Mouse (Mus musculus): ENCODE measurements around the gene Ankrd44.

Gene Ankrd44

GRCm38 (mm10) chr1:54887873-54888272 lies 38.3 kb downstream of the Ankrd44 start:
- DNase-seq (ENCODE audit: low spot score): no peak

DNA sequence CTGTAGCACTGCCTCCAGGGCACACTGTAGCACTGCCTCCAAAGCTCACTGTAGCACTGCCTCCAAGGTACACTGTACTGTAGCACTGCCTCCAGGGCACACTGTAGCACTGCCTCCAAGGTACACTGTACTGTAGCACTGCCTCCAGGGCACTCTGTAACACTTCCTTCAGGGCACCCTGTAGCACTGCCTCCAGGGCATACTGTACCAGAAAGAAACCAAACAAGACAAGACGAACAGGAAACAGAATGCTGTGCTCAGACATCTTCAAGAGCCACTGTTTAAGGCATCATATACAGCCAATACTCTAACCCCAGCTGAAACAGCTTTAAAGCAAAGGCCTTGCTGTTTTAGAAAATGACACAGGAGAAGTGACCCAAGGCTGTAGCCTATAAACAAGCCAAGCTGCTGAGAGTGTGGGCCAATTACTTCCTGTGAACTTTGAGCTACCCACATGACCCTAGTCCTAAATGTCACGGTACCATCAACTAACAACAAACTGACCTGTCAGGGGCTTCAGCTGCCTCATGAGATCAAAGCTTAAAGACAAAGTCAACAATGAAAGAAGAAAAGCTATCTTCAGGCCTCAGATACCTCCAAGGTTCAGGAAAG lies 43.2 kb downstream of the Ankrd44 start:
- no peak for DNase-seq (ENCODE audit: low spot score)

GRCm38 (mm10) chr1:54881523-54881922 lies 44.7 kb downstream of the Ankrd44 start:
- no peak for DNase-seq (ENCODE audit: low spot score)

- no peak for DNase-seq (ENCODE audit: low spot score)
Observed at GRCm38 (mm10) chr1:54877423-54878073, 48.6 kb downstream of the Ankrd44 start.

GRCm38 (mm10) chr1:54877014-54877413 lies 49.2 kb downstream of the Ankrd44 start:
- no peak for DNase-seq (ENCODE audit: low spot score)

DNA sequence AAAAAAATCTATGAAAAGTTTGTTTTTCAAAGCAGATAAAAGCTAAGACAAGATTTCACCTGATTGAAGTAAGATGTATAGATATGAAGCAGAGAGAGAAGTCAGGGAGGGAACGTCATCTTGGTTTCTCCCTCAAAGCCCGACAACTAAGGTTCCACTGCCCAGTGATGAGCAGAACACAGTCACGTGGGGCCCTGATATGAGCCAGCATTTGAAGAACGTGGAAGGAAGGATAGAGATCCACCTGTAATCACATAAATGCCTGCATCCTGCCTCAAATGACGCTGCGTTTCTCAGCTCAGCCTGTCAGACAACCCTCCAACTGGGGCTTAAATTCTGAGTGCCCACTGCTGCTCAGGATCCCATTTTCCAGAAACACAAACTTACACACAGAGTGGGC lies 52.1 kb downstream of the Ankrd44 start:
- DNase-seq (ENCODE audit: low spot score): no peak

GRCm38 (mm10) chr1:54872857-54873616 lies 53.1 kb downstream of the Ankrd44 start:
- DNase-seq (ENCODE audit: low spot score): no peak

DNA sequence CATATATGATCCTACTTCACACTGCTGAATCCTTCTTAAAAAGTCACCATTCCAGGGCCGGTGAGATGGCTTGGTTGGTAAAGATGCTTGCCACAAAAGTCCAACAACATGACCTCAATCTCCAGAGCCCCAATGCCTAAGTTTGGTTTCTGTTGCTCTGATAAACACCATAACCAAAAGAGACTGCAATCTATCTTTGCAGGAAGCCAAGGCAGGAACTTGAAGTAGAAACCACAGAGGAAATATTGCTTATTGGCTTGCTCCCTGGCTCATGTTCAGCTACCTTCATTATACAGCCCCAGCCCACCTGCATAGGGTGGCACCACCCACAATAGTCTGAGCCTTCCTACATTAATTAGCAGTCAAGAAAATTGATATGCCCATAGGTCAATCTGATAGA lies 54.9 kb downstream of the Ankrd44 start:
- no peak for DNase-seq (ENCODE audit: low spot score)

DNA sequence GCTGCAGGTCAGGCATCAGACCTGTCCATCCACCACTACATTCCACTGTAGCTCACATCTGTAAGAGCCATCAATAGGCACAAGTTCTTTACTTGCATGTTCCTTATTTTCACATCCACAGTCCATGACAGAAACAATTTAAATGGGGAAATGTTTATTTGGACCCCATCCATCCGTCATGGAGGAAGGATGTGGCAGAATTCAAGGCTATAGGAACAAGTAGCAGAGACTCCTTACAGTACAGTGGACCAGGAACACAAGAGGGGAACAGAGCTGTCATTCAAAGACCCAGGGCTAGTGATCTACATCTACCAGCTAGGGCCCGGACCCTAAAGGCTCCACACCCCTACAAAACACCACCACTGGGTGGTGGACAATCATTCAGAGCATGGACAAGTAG lies 55.6 kb downstream of the Ankrd44 start:
- DNase-seq (ENCODE audit: low spot score): no peak

GRCm38 (mm10) chr1:54867226-54867625 lies 59.0 kb downstream of the Ankrd44 start:
- DNase-seq (ENCODE audit: low spot score): no peak

DNA sequence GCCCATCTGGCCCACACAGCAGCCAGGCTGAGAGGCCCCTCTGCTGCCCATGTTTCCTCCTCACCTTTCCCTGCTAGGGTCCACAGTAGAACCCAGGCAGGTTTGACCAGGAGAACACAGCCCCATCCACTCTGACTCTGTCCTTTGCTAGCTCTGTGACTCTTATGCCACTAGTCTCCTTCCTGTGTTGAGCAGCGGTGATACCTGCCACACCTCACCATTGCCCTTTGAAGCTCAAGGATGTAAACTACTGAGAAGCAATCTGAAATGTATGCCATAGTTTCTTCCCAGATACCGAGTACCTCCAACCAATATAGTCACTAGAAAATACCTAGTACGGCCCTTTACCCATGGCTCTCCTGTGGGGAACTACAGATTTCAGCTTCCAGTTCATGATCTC lies 60.1 kb downstream of the Ankrd44 start:
- DNase-seq (ENCODE audit: low spot score): no peak

GRCm38 (mm10) chr1:54864928-54865652 lies 61.1 kb downstream of the Ankrd44 start:
- no peak for DNase-seq (ENCODE audit: low spot score)

DNA sequence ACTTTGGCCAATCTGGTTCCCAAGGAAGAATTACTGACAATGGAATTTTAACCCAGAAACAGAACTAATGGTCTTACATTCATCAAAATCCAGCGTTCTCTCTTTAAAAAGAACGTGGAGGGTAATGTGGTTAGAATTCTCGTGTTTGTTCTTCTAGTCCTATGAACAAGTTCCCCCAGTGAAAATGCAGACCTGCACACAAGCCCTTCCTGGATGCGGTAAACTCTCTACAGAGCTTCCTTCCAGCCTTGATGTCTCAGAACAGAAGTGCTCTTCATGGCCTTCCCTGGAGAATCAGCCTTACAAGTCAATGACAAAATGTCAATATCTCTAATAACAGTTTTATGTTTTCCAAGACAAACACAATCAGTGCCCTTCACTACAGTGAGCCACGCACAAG lies 65.8 kb downstream of the Ankrd44 start:
- no peak for DNase-seq (ENCODE audit: low spot score)

DNA sequence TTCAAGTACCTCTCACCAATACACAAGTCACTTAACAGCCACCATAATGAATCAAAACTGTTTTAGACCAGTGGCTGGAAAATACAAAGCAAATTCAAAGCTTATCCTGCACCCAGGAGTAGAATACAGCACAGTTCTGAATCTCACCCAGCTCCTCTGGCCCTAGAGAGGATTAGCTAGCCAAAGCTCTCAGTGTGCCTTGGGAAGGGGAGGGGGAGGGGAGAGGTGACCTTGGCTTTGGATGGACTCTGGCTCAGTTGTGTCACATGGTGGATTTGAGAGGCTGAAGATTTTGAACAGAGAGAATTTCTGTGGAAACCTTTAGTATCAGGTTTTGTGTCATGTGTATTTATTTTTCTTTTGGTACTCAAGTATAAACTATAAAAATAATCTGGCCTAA lies 66.3 kb downstream of the Ankrd44 start:
- DNase-seq (ENCODE audit: low spot score): no peak

- DNase-seq (ENCODE audit: low spot score): no peak
Observed at GRCm38 (mm10) chr1:54858898-54859297, 67.3 kb downstream of the Ankrd44 start.

GRCm38 (mm10) chr1:54856502-54856901 lies 69.7 kb downstream of the Ankrd44 start:
- DNase-seq (ENCODE audit: low spot score): no peak

DNA sequence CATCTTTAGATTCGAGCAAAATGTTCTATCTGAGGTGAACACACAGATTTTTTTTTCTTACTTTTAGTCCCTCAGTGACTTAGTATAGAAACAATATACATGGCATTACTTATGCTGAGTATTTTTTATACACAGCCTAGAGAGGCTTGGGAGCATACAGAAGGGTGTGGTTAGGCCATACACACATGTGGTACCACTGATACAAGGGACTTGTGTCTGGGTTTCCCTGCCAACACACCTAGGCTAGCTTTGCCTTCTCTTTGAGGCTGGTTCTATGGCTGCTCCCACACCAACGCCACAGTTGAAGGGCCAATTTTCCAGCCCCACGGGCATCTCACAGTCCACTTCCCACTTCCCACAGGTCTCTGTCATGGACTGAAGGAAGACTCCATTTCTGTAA lies 70.2 kb downstream of the Ankrd44 start:
- no peak for DNase-seq (ENCODE audit: low spot score)

GRCm38 (mm10) chr1:54854388-54854787 lies 71.8 kb downstream of the Ankrd44 start:
- no peak for DNase-seq (ENCODE audit: low spot score)

GRCm38 (mm10) chr1:54853311-54854000 lies 72.7 kb downstream of the Ankrd44 start:
- no peak for DNase-seq (ENCODE audit: low spot score)

GRCm38 (mm10) chr1:54851610-54852009 lies 74.6 kb downstream of the Ankrd44 start:
- no peak for DNase-seq (ENCODE audit: low spot score)

- DNase-seq (ENCODE audit: low spot score): no peak
Observed at GRCm38 (mm10) chr1:54850077-54850476, 76.1 kb downstream of the Ankrd44 start.

DNA sequence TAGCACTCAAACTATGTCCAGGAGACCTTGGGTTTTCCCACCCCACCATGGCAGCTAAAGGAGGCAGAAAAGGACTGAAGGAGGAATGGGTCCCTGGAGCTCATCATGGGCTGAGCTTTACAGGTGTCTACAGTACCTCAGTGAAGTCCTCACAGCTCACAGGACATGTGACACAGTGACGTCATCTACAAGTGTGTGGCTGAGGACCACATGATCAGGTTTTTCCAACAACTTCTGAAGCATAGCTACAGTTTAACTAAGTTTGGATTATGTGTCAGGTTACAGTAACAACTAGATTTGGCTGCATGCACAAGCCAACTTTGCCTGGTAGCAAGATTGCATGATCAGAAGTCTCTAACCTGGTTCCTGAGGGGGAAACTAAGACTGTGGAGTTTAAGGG lies 78.9 kb downstream of the Ankrd44 start:
- DNase-seq (ENCODE audit: low spot score): no peak

Data from layer of hippocampus, adult 9-10 months (tissue).